Mouse (Mus musculus): ENCODE data around the gene Mon2.

Gene Mon2

GRCm38 (mm10) chr10:122960738-122961137 lies 115.6 kb downstream of the Mon2 start:
- no peak for DNase-seq

- DNase-seq = peak; percentile 41
Measured at GRCm38 (mm10) chr10:122960216-122960615, 116.1 kb downstream of the Mon2 start.

- DNase-seq = no peak
Measured at GRCm38 (mm10) chr10:122958699-122959098, 117.6 kb downstream of the Mon2 start.

- no peak for DNase-seq
Measured at GRCm38 (mm10) chr10:122957918-122958317, 118.4 kb downstream of the Mon2 start.

- no peak for DNase-seq
Measured at GRCm38 (mm10) chr10:122953576-122953975, 122.7 kb downstream of the Mon2 start.

- DNase-seq = no peak
Measured at GRCm38 (mm10) chr10:122950966-122951365, 125.3 kb downstream of the Mon2 start.

- no peak for DNase-seq
Measured at GRCm38 (mm10) chr10:122944888-122945287, 131.4 kb downstream of the Mon2 start.

GRCm38 (mm10) chr10:122943824-122944223 lies 132.5 kb downstream of the Mon2 start:
- DNase-seq = no peak

- no peak for DNase-seq
Measured at GRCm38 (mm10) chr10:122942771-122943170, 133.5 kb downstream of the Mon2 start.
